Mouse (Mus musculus): Measurements from ENCODE around the gene Zfp961. TPM values are rescaled to one million over a fixed set of nuclear protein-coding genes. Genes with fewer than 3 reads are reported as not detected.
"Not testable (repeated sequence)": the region's sequence is repeated elsewhere in the genome, so short reads cannot be mapped to it uniquely, and the experiment has no call there.

Zfp961 gene
- polyA plus RNA-seq, 1 experiment from 2014 or later = 24.4 TPM

DNA sequence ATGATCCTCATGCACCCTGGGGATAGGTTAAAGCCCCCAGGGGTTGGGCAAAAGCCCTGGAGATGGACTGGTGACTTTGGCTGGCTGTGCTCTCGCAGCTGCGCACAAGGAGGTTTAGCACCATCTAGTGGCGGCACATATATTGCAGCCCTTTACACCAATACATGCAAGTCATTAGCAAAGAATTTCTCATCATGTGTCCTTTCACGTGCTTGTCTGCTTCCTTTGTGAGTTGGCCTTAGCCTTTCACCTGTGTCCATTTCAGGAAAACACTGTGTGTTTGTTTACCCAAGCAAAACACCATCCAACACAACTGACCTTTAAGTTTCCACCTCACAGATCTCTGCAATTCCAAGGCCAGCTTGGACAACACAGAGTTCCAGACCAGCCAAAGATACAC lies 82.1 kb downstream of the Zfp961 start:
- H3K36me3 ChIP-seq; H3K4me2 ChIP-seq (replicated peaks); ATAC-seq (ENCODE audit: insufficient number of reproducible peaks, insufficient read depth, low FRiP score, low TSS enrichment); H3K4me1 ChIP-seq; H3K9ac ChIP-seq; H3K27ac ChIP-seq; H3K27me3 ChIP-seq; H3K9me3 ChIP-seq; H3K4me3 ChIP-seq: not testable (repeated sequence)
- 43% methylated on average over 4 of the region's 4 CpGs for WGBS

DNA sequence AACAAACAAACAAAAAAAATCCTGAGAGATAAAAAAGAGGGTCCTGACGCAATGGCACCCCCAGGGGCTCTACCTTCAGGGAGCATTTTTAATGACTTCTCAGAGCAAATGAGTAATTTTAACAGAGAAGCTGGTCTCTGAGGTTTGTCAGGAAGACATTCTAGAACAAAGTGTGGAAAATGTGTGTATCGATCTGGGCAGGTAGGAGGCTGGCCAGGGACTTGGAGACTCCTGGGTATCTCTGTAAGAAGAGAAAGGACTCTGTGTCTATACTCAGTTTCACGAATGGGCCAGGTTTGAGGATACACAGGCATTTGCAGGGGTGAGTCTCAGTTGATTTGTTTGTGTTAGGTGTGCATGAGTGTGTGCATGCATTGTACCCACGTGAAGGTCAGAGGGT lies 90.1 kb downstream of the Zfp961 start, which contains the start of gene Olfr372:
Olfr372 (plus strand) TSS at position 301 of the 400 bp plus-strand sequence.
- not testable (repeated sequence) for H3K27me3 ChIP-seq; H3K9ac ChIP-seq; ATAC-seq (ENCODE audit: insufficient number of reproducible peaks, insufficient read depth, low FRiP score, low TSS enrichment); H3K4me1 ChIP-seq; H3K9me3 ChIP-seq; H3K36me3 ChIP-seq; H3K4me3 ChIP-seq; H3K4me2 ChIP-seq (replicated peaks); H3K27ac ChIP-seq
- WGBS = 83% methylated on average over 4 of the region's 4 CpGs

DNA sequence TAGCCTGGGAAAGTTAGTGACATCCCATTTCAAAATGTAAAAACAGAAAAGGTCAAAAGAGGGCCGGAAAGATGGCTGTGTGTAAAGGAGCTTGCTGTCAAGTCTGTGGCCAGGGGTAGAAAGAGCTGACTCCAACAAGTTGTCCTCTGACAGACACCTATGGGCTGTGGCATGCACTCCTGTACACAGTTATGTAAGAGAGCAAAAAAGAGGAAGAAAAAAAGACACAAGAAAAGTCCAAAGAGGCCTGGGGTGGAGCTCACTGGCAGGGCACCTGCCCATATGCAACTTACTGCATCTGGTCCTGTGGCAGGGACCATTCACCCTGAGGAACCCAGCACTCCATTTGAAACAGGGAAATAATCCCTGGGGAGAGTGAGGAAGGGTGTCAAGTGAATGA lies 91.7 kb downstream of the Zfp961 start:
- no peaks in the 10 kb centered on the region for H3K36me3 ChIP-seq
- 76% methylated on average over 1 of the region's 1 CpGs for WGBS

More for the DNA sequence above, 91.7 kb downstream of the Zfp961 start:
- no peak overlapping the region for H3K27ac ChIP-seq
- H3K4me1 ChIP-seq = no peaks in the 10 kb centered on the region
- ATAC-seq (ENCODE audit: insufficient number of reproducible peaks, insufficient read depth, low FRiP score, low TSS enrichment) = no peak
- H3K4me2 ChIP-seq (replicated peaks) = no peak overlapping the region
- H3K27me3 ChIP-seq = no peaks in the 10 kb centered on the region
- H3K4me3 ChIP-seq = no peak overlapping the region
- H3K9ac ChIP-seq = no peak overlapping the region
- H3K9me3 ChIP-seq = no peaks in the 10 kb centered on the region

Other genes starting within 250 kb of the Zfp961 start
- gene B3gnt3, start 249.2 kb upstream of the Zfp961 start, polyA plus RNA-seq (2016; fragmentation: Nextera tagmentation; extraction: Ambion mirVana) = 0.64 and 0.67 TPM in 2 replicates
- gene Fcho1, start 225.3 kb upstream of the Zfp961 start, polyA plus RNA-seq (2016; fragmentation: Nextera tagmentation; extraction: Ambion mirVana) = 7.4 and 8.3 TPM in 2 replicates
- gene Zfp709, start 69.0 kb upstream of the Zfp961 start, polyA plus RNA-seq (2016; fragmentation: Nextera tagmentation; extraction: Ambion mirVana) = 8.1 and 8.5 TPM in 2 replicates
- 10.7 and 11.4 TPM in 2 replicates for gene Zfp882, start 42.4 kb upstream of the Zfp961 start, polyA plus RNA-seq (2016; fragmentation: Nextera tagmentation; extraction: Ambion mirVana)
- gene Zfp617, start 42.4 kb upstream of the Zfp961 start, polyA plus RNA-seq (2016; fragmentation: Nextera tagmentation; extraction: Ambion mirVana) = 30.5 and 31.9 TPM in 2 replicates
- 1.0 and 1.2 TPM in 2 replicates for gene Cyp4f18, start 58.6 kb downstream of the Zfp961 start, polyA plus RNA-seq (2016; fragmentation: Nextera tagmentation; extraction: Ambion mirVana)
- not detected in 2 replicates for gene Olfr372, start 90.2 kb downstream of the Zfp961 start, polyA plus RNA-seq (2016; fragmentation: Nextera tagmentation; extraction: Ambion mirVana)
- gene Olfr373, start 132.1 kb downstream of the Zfp961 start, polyA plus RNA-seq (2016; fragmentation: Nextera tagmentation; extraction: Ambion mirVana) = not detected in 2 replicates
- gene Olfr374, start 156.0 kb downstream of the Zfp961 start, polyA plus RNA-seq (2016; fragmentation: Nextera tagmentation; extraction: Ambion mirVana) = 0.03 and 0.08 TPM in 2 replicates
- 627 and 659 TPM in 2 replicates for gene Tpm4, start 183.9 kb downstream of the Zfp961 start, polyA plus RNA-seq (2016; fragmentation: Nextera tagmentation; extraction: Ambion mirVana)
- gene Rab8a, start 210.2 kb downstream of the Zfp961 start, polyA plus RNA-seq (2016; fragmentation: Nextera tagmentation; extraction: Ambion mirVana) = 120 and 123 TPM in 2 replicates
- not detected in 2 replicates for gene Hsh2d, start 238.6 kb downstream of the Zfp961 start, polyA plus RNA-seq (2016; fragmentation: Nextera tagmentation; extraction: Ambion mirVana)